Mouse (Mus musculus) embryonic facial prominence, embryonic 14.5 days (tissue): ENCODE data around the gene Fer1l4. TPM values are rescaled to one million over a fixed set of nuclear protein-coding genes. Genes with fewer than 3 reads are reported as not detected.

Experiments used
- ATAC-seq: fragments of 200-750 bp; cut with Nextera tagmentation; 2 replicates; pipeline ENCODE4 v1.8.0; 2017; ENCODE audit warnings: low read depth, moderate number of reproducible peaks, moderate TSS enrichment
- DNase-seq: peaks from one replicate; pipeline ENCODE4 v3.0.0-alpha.2; 2015; ENCODE audit warnings: low spot score
- H3K27ac ChIP-seq: fragments of 300-500 bp; sonication (generic); replicated peaks from 2 replicates; pipeline ENCODE4 v1.5.1; 2014; ENCODE audit warnings: low read depth, mild to moderate bottlenecking, low read length, moderate library complexity
- H3K27me3 ChIP-seq: fragments of 300-500 bp; sonication (generic); replicated peaks from 2 replicates; pipeline ENCODE4 v1.6.1; 2014; ENCODE audit warnings: low read length; ENCODE audit not compliant: control insufficient read depth, insufficient read depth
- H3K36me3 ChIP-seq: fragments of 300-500 bp; sonication (generic); 2 replicates; pipeline ENCODE4 v1.6.1; 2014; ENCODE audit warnings: low read length, mixed read lengths; ENCODE audit not compliant: control insufficient read depth, insufficient read depth
- H3K4me1 ChIP-seq: fragments of 300-500 bp; sonication (generic); 2 replicates; pipeline ENCODE4 v1.6.1; 2014; ENCODE audit warnings: antibody characterized with exemption, low read length; ENCODE audit not compliant: control insufficient read depth, insufficient read depth
- H3K4me2 ChIP-seq: fragments of 300-500 bp; sonication (generic); 2 replicates; pipeline ENCODE4 v1.6.1; 2014; ENCODE audit warnings: low read depth, mild to moderate bottlenecking, low read length, moderate library complexity, mixed read lengths
- H3K4me3 ChIP-seq: fragments of 300-500 bp; sonication (generic); 2 replicates; pipeline ENCODE4 v1.5.1; 2014; ENCODE audit warnings: low read depth, mild to moderate bottlenecking, low read length
- H3K9ac ChIP-seq: fragments of 300-500 bp; sonication (generic); 2 replicates; pipeline ENCODE4 v1.6.1; 2014; ENCODE audit warnings: low read depth, mild to moderate bottlenecking, low read length, moderate library complexity, mixed read lengths
- H3K9me3 ChIP-seq: fragments of 300-500 bp; sonication (generic); 2 replicates; pipeline ENCODE4 v1.6.1; 2016; ENCODE audit warnings: low read length; ENCODE audit not compliant: control insufficient read depth
- WGBS: fragments of 180-500 bp; shearing (Covaris S2); extraction: QIAGEN DNeasy Blood & Tissue Kit; methylation state at CpG from one replicate; pipeline ENCODE4 v1.1.7; 2014; 5-methylcytosine and 5-hydroxymethylcytosine counted together
- polyA plus RNA-seq: library from polyadenylated mRNA; unstranded; fragments of >200 nt; fragmentation: Nextera tagmentation; extraction: Ambion mirVana; gene quantifications from 2 replicates; pipeline ENCODE4 v1.2.1, GENCODE M21; 2014

The Fer1l4 gene
- polyA plus RNA-seq, 1 experiment from 2014 or later: not detected

DNA sequence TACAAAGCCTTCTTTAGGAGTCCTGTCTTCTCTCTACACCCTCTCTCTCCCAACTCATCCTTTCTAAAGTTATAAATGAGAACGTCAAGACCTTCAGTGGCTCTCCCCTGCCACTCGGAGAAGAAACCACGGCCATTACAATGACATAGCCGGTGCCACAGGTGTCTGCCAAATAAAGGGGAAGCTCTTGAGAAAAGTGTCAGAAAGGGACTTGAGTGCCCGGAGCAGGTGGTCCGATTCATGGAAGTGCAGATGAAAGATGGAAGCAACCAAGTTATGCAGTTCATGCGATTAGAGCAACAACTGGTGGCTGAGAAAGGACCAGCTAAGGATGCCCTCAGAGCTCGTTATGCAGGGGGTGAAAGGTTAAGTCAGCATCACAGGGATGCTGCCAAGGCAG is 9.8 kb downstream of the Fer1l4 start:
- ATAC-seq (no peak), DNase-seq (no peak)
- H3K27me3 ChIP-seq: no peaks in the 10 kb centered on the region
- H3K4me1 ChIP-seq: no peaks in the 10 kb centered on the region; the same call in 1 of the 2 replicates
- H3K9me3 ChIP-seq: no peaks in the 10 kb centered on the region
- no peak overlapping the region for H3K4me2 ChIP-seq
- H3K9ac ChIP-seq: no peak overlapping the region
- no peaks in the 10 kb centered on the region for H3K36me3 ChIP-seq
- 82% methylated on average over 8 of the region's 8 CpGs for whole genome bisulfite sequencing
- no peak overlapping the region for H3K4me3 ChIP-seq
- no peak overlapping the region for H3K27ac ChIP-seq

- Histone ChIP-seq H3K4me3 (no peak overlapping the region), H3K9me3 (no peaks in the 10 kb centered on the region), H3K9ac (no peak overlapping the region), H3K27ac (no peak overlapping the region), H3K36me3 (no peaks in the 10 kb centered on the region), H3K4me1 (no peaks in the 10 kb centered on the region), H3K4me2 (no peak overlapping the region), H3K27me3 (no peaks in the 10 kb centered on the region)
- DNase-seq (no peak), ATAC-seq (no peak)
- whole genome bisulfite sequencing: 78% methylated on average over 3 of the region's 3 CpGs
Measured at GRCm38 (mm10) chr2:156039390-156039789, 13.4 kb downstream of the Fer1l4 start.

GRCm38 (mm10) chr2:156025482-156025881 is 27.3 kb downstream of the Fer1l4 start:
- ATAC-seq (no peak), DNase-seq (no peak)
- H3K9me3 ChIP-seq: no peaks in the 10 kb centered on the region
- no peaks in the 10 kb centered on the region for H3K4me1 ChIP-seq
- no peak overlapping the region for H3K9ac ChIP-seq
- H3K27ac ChIP-seq: no peak overlapping the region
- no peak overlapping the region for H3K4me3 ChIP-seq
- no peaks in the 10 kb centered on the region for H3K27me3 ChIP-seq
- H3K4me2 ChIP-seq: no peak overlapping the region
- no peaks in the 10 kb centered on the region for H3K36me3 ChIP-seq

DNA sequence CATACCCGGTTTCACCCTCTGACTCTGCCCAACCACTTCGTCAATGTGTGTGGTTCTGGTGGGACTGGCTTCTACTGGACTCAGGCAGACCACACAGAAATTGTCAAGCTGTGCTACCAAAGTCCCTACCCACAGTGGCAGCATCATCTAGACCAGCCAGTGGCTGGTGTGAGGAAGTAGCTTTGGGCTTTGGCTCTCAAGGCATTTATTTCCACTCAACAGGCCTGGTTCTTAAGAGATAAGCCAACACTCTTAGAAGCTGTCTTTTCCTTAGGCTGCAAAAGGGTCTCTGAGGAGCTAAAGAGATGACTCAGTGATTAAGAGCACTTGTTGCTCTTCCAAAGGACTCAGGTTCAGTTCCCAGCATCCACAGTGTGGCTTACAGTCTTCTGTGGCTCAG is 31.0 kb downstream of the Fer1l4 start:
- WGBS: 82% methylated on average over 2 of the region's 2 CpGs
- Histone ChIP-seq H3K4me3 (no peak overlapping the region), H3K4me2 (no peak overlapping the region), H3K9ac (no peak overlapping the region), H3K4me1 (no peaks in the 10 kb centered on the region), H3K27ac (no peak overlapping the region), H3K9me3 (no peaks in the 10 kb centered on the region), H3K36me3 (peaks cover 30% of the 10 kb centered on the region), H3K27me3 (no peaks in the 10 kb centered on the region)
- DNase-seq: no peak
- ATAC-seq: no peak

DNA sequence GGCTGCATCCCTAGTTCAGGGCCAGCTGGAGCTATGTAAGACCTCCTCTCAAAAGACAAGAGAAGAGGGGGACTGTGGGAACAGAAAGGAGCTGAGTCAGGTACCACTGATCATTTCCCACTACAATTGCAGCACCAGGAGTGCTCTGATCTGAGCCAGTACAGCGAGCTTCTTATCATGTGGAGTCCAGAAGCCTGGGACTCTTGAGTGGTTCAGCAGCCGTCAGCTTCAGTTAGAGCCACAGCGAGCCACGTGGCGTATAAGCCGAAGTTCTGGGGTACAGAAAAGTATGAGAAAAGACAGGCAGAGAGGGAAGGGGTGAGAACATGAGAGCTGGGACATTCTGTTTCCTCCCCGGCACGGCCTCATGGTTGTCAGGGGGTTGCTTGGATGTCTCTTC is 31.5 kb downstream of the Fer1l4 start:
- Histone ChIP-seq H3K9me3 (no peaks in the 10 kb centered on the region), H3K36me3 (peaks cover 35% of the 10 kb centered on the region), H3K4me3 (no peak overlapping the region), H3K27me3 (no peaks in the 10 kb centered on the region), H3K27ac (no peak overlapping the region), H3K9ac (no peak overlapping the region), H3K4me2 (no peak overlapping the region), H3K4me1 (no peaks in the 10 kb centered on the region)
- 83% methylated on average over 8 of the region's 8 CpGs for WGBS
- DNase-seq: no peak
- no peak for ATAC-seq

DNA sequence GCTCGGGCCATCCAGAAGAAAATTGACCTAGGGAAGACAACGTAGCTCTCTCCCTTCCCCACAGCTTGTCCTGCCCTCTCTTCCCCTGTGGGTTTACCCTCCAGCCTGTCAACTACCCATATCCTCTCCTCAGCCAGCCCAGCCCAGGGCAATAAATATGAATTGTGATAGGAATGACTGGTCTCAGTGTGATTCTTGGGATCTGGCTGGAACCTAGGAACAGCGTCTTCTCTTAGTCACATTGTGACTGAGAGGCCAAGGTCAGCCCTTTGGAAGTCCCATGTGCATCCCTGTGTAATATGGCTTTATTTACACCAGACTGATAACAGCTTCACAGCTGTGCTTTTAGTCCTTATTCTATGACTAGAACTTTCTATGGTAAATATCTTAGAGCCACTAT is 34.6 kb downstream of the Fer1l4 start:
- Histone ChIP-seq H3K36me3 (peaks cover 66% of the 10 kb centered on the region), H3K4me1 (no peaks in the 10 kb centered on the region), H3K4me2 (no peak overlapping the region), H3K9ac (no peak overlapping the region), H3K27me3 (no peaks in the 10 kb centered on the region), H3K4me3 (no peak overlapping the region), H3K27ac (no peak overlapping the region), H3K9me3 (no peaks in the 10 kb centered on the region)
- 94% methylated on average over 3 of the region's 3 CpGs for WGBS
- no peak for DNase-seq
- no peak for ATAC-seq

DNA sequence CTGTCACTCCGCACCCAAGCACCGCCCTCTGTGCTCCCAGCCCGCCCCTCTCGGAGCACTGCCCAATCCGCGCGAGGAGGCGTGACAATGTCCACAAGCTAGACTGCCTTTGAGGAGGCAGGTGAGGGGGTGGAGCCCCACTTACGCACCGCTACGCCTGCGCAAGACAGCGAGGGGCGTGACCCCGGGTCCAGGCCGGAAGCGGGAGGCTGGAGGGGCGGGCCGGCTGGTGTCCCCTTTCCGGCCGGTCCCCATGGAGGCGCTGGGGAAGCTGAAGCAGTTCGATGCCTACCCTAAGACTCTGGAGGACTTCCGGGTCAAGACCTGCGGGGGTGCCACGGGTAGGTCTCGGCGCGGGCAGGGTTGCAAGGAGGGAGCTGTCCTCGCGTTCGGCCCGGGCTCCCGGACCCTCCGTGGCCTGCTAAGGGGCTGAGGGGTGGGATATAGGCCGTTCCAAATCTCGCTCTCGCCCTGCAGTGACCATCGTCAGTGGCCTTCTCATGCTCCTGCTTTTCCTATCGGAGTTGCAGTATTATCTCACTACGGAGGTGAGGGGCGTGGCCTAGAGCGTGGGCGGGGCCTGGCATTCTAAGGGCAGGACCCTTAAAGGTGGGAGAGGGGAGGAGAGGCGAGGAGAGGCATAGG is 44.7 kb downstream of the Fer1l4 start, which contains the start of the genes 6430550D23Rik and Ergic3:
TSS of gene 6430550D23Rik (minus strand) at position 90 of the 645 bp plus-strand sequence.
TSS of gene Ergic3 (plus strand) at position 158 of the 645 bp plus-strand sequence.
- no peaks in the 10 kb centered on the region for H3K27me3 ChIP-seq
- peak within 1 kb of the TSS; percentile 79 for H3K4me3 ChIP-seq
- H3K9ac ChIP-seq: peak within 1 kb of the TSS; percentile 80
- peak; percentile 99 for DNase-seq
- no peaks in the 10 kb centered on the region for H3K9me3 ChIP-seq
- H3K27ac ChIP-seq: peak within 1 kb of the TSS; percentile 70; the same call in 1 of the 2 replicates
- H3K36me3 ChIP-seq: peaks cover 39% of the 10 kb centered on the region
- 0 out of 2 replicates have a peak, but pooled peaks cover 9% of the 10 kb centered on the region for H3K4me1 ChIP-seq
- peak; percentile 100 for ATAC-seq
- H3K4me2 ChIP-seq: peak within 1 kb of the TSS; percentile 60
- 0% methylated on average over 28 of the region's 45 CpGs for WGBS

DNA sequence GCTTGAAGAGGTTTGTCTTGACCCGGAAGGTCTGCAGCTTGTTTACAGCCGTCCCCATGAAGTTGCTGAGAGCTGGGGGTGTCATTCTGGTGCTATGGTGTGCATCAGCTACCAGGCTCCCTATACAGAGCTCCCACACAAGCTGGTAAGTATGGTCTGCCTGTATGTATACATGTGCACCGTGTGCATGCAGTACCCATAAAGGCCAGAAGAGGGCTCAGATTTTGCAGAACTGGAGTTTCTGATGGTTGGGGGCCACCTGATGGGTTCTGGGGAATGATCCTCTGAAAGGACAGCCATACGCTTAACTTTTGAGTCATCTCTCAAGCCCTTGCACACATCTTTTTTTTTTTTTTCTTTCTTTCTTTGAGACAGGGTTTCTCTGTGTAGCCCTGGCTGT is 47.4 kb downstream of the Fer1l4 start:
- Histone ChIP-seq H3K4me3 (no peak overlapping the region), H3K4me2 (no peak overlapping the region), H3K4me1 (0 out of 2 replicates have a peak, but pooled peaks cover 9% of the 10 kb centered on the region), H3K9ac (no peak overlapping the region), H3K36me3 (peaks cover 15% of the 10 kb centered on the region), H3K27ac (no peak overlapping the region), H3K27me3 (no peaks in the 10 kb centered on the region), H3K9me3 (no peaks in the 10 kb centered on the region)
- no peak for DNase-seq
- 85% methylated on average over 4 of the region's 4 CpGs for WGBS
- no peak for ATAC-seq

DNA sequence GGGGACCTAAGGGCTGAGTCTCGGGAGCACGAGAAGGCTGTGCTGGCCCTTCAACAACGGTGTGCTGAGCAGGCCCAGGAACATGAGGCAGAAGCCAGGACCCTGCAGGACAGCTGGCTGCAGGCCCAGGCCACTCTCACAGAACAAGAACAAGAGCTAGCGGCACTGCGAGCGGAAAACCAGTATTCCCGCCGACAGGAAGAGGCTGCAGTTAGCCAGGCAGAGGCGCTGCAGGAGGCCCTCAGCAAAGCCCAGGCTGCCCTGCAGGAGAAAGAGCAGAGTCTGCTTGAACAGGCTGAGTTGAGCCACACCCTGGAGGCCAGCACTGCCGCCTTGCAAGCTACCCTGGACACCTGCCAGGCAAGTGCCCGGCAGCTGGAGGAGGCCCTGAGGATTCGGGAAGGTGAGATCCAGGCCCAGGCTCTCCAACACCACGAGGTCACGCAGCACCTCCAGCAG is 60.9 kb downstream of the Fer1l4 start:
- Histone ChIP-seq H3K36me3 (peaks cover 96% of the 10 kb centered on the region), H3K4me1 (no peaks in the 10 kb centered on the region), H3K9ac (no peak overlapping the region), H3K4me3 (no peak overlapping the region), H3K27me3 (no peaks in the 10 kb centered on the region), H3K4me2 (no peak overlapping the region), H3K9me3 (no peaks in the 10 kb centered on the region), H3K27ac (no peak overlapping the region)
- 82% methylated on average over 14 of the region's 14 CpGs for WGBS
- DNase-seq (peak; percentile 8), ATAC-seq (no peak)
